Mouse (Mus musculus): ENCODE measurements around the gene Acad12. TPM values are rescaled to one million over a fixed set of nuclear protein-coding genes. Genes with fewer than 3 reads are reported as not detected.

The Acad12 gene
- polyA plus RNA-seq, 1 experiment from 2014 or later = 1.3 TPM

DNA sequence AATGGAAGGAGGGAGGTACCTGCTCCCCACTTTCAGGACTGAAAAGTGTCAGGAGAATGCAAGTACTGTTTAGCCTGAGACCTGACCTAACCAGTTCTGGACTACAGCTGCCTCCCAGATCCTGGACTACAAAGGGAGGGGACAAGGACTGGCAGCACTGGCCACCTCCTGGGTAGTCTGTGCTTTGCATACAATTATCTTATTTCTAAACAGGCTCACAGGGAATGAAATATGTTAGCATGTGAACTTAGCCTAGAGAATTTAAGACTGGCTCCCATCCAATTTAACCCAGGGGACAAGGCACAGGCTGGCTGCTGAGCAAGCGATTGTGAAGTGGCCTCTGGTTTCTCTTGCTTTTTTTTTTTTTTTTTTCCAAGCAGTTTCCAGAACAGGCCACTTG is 48.0 kb downstream of the Acad12 start:
- 67% methylated on average over 1 of the region's 1 CpGs for WGBS
- no peak for ATAC-seq (ENCODE audit: low FRiP score, low read depth)
- H3K4me1 ChIP-seq (replicated peaks) = no peaks in the 10 kb centered on the region
- no peak overlapping the region for H3K27ac ChIP-seq (replicated peaks)
- peaks cover 27% of the 10 kb centered on the region for H3K36me3 ChIP-seq
- no peak overlapping the region for H3K4me3 ChIP-seq
- no peak overlapping the region for H3K4me2 ChIP-seq
- H3K9me3 ChIP-seq = no peaks in the 10 kb centered on the region
- H3K27me3 ChIP-seq = no peaks in the 10 kb centered on the region
- H3K9ac ChIP-seq = no peak overlapping the region

DNA sequence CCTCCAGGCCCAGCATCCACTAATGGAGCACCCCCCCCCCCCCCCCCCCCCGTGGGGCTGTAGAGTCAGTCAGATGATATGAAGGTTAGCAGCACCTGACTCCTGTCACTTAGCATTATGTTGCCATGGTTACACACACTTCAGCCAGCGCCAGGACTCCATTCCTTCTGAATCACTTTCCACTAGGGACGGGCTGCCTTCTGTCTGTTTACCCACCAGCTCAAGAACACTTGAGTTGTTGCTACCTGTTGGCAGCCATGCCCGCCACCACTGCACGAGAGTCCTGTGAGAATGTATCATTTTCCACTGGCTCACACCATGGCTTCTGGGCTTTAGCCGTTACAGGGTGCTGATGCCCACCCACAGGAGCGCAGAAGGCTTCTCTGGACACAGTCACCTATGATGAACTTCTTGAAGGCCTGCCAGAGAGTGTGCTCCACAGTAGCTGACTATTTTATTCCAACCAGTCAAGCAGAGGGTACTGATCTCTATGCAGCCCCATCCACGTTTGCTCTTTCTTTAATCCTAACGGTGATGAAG is 48.8 kb downstream of the Acad12 start:
- no peaks in the 10 kb centered on the region for H3K9me3 ChIP-seq
- WGBS = 79% methylated on average over 9 of the region's 9 CpGs
- H3K27me3 ChIP-seq = no peaks in the 10 kb centered on the region
- no peak overlapping the region for H3K4me2 ChIP-seq
- H3K27ac ChIP-seq (replicated peaks) = no peak overlapping the region
- no peak overlapping the region for H3K9ac ChIP-seq
- H3K36me3 ChIP-seq = peaks cover 21% of the 10 kb centered on the region
- no peaks in the 10 kb centered on the region for H3K4me1 ChIP-seq (replicated peaks)
- H3K4me3 ChIP-seq = no peak overlapping the region
- no peak for ATAC-seq (ENCODE audit: low FRiP score, low read depth)

- H3K36me3 ChIP-seq = peaks cover 12% of the 10 kb centered on the region; the same call in 1 of the 2 replicates
- no peak overlapping the region for H3K4me3 ChIP-seq
- no peak overlapping the region for H3K4me2 ChIP-seq
- no peaks in the 10 kb centered on the region for H3K9me3 ChIP-seq
- ATAC-seq (ENCODE audit: low FRiP score, low read depth) = no peak
- H3K27ac ChIP-seq (replicated peaks) = no peak overlapping the region
- no peaks in the 10 kb centered on the region for H3K27me3 ChIP-seq
- 95% methylated on average over 16 of the region's 16 CpGs for WGBS
- H3K4me1 ChIP-seq (replicated peaks) = no peaks in the 10 kb centered on the region
- H3K9ac ChIP-seq = no peak overlapping the region
These were observed 52.6 kb downstream of the Acad12 start for GRCm38 (mm10) chr5:121566035-121566681.

- no peak for ATAC-seq (ENCODE audit: low FRiP score, low read depth)
- H3K9me3 ChIP-seq = no peaks in the 10 kb centered on the region
- H3K27ac ChIP-seq (replicated peaks) = no peak overlapping the region
- peak overlapping the region; percentile 31; the same call in 1 of the 2 replicates for H3K4me2 ChIP-seq
- no peak overlapping the region for H3K4me3 ChIP-seq
- no peaks in the 10 kb centered on the region for H3K36me3 ChIP-seq
- WGBS = 15% methylated on average over 11 of the region's 11 CpGs
- H3K4me1 ChIP-seq (replicated peaks) = no peaks in the 10 kb centered on the region
- no peaks in the 10 kb centered on the region for H3K27me3 ChIP-seq
- H3K9ac ChIP-seq = no peak overlapping the region
These were observed 54.3 kb downstream of the Acad12 start for GRCm38 (mm10) chr5:121564468-121564895.

GRCm38 (mm10) chr5:121562436-121562835 is 56.3 kb downstream of the Acad12 start:
- Histone ChIP-seq H3K27ac (replicated peaks) (no peak overlapping the region), H3K4me2 (no peak overlapping the region), H3K9me3 (no peaks in the 10 kb centered on the region), H3K4me3 (no peak overlapping the region), H3K36me3 (no peaks in the 10 kb centered on the region), H3K4me1 (replicated peaks) (no peaks in the 10 kb centered on the region), H3K27me3 (no peaks in the 10 kb centered on the region), H3K9ac (no peak overlapping the region)
- ATAC-seq (ENCODE audit: low FRiP score, low read depth) = no peak
- WGBS = 90% methylated on average over 3 of the region's 3 CpGs

- Histone ChIP-seq H3K27ac (replicated peaks) (no peak overlapping the region), H3K9ac (no peak overlapping the region), H3K9me3 (no peaks in the 10 kb centered on the region), H3K4me2 (no peak overlapping the region), H3K4me1 (replicated peaks) (peaks cover 15% of the 10 kb centered on the region), H3K27me3 (no peaks in the 10 kb centered on the region), H3K4me3 (no peak overlapping the region), H3K36me3 (no peaks in the 10 kb centered on the region)
- 87% methylated on average over 7 of the region's 7 CpGs for WGBS
- no peak for ATAC-seq (ENCODE audit: low FRiP score, low read depth)
These were observed 69.5 kb downstream of the Acad12 start for GRCm38 (mm10) chr5:121549196-121549595.

GRCm38 (mm10) chr5:121547084-121547483 is 71.7 kb downstream of the Acad12 start:
- Histone ChIP-seq H3K27me3 (no peaks in the 10 kb centered on the region), H3K4me3 (no peak overlapping the region), H3K4me2 (no peak overlapping the region), H3K36me3 (no peaks in the 10 kb centered on the region), H3K9ac (no peak overlapping the region), H3K4me1 (replicated peaks) (peaks cover 35% of the 10 kb centered on the region), H3K9me3 (no peaks in the 10 kb centered on the region), H3K27ac (replicated peaks) (no peak overlapping the region)
- WGBS = 91% methylated on average over 3 of the region's 3 CpGs
- no peak for ATAC-seq (ENCODE audit: low FRiP score, low read depth)

Other genes starting within 250 kb of the Acad12 start
- 120 and 127 TPM in 2 replicates for gene Trafd1, start 233.3 kb downstream of the Acad12 start, polyA plus RNA-seq (2015; fragmentation: Nextera tagmentation; extraction: Ambion mirVana)
- gene Naa25, start 221.0 kb downstream of the Acad12 start, polyA plus RNA-seq (2015; fragmentation: Nextera tagmentation; extraction: Ambion mirVana) = 52.2 and 53.6 TPM in 2 replicates
- gene Tmem116, start 167.0 kb downstream of the Acad12 start, polyA plus RNA-seq (2015; fragmentation: Nextera tagmentation; extraction: Ambion mirVana) = 2.0 and 2.6 TPM in 2 replicates
- 187 and 189 TPM in 2 replicates for gene Erp29, start 166.4 kb downstream of the Acad12 start, polyA plus RNA-seq (2015; fragmentation: Nextera tagmentation; extraction: Ambion mirVana)
- 0.10 and 0.14 TPM in 2 replicates for gene Adam1b, start 115.5 kb downstream of the Acad12 start, polyA plus RNA-seq (2015; fragmentation: Nextera tagmentation; extraction: Ambion mirVana)
- 3.8 and 3.9 TPM in 2 replicates for gene Adam1a, start 73.5 kb downstream of the Acad12 start, polyA plus RNA-seq (2015; fragmentation: Nextera tagmentation; extraction: Ambion mirVana)
- gene Gm42878, start 73.5 kb downstream of the Acad12 start, polyA plus RNA-seq (2015; fragmentation: Nextera tagmentation; extraction: Ambion mirVana) = not detected in 2 replicates
- gene Mapkapk5, start 73.0 kb downstream of the Acad12 start, polyA plus RNA-seq (2015; fragmentation: Nextera tagmentation; extraction: Ambion mirVana) = 62.5 and 68.3 TPM in 2 replicates
- 127 and 137 TPM in 2 replicates for gene Aldh2, start 25.1 kb downstream of the Acad12 start, polyA plus RNA-seq (2015; fragmentation: Nextera tagmentation; extraction: Ambion mirVana)
- 1.5 and 1.6 TPM in 2 replicates for gene Acad10, start 41.6 kb upstream of the Acad12 start, polyA plus RNA-seq (2015; fragmentation: Nextera tagmentation; extraction: Ambion mirVana)
- gene Brap, start 41.6 kb upstream of the Acad12 start, polyA plus RNA-seq (2015; fragmentation: Nextera tagmentation; extraction: Ambion mirVana) = 43.1 and 44.6 TPM in 2 replicates
- 92.6 and 111 TPM in 2 replicates for gene Atxn2, start 92.4 kb upstream of the Acad12 start, polyA plus RNA-seq (2015; fragmentation: Nextera tagmentation; extraction: Ambion mirVana)
- gene Sh2b3, start 218.7 kb upstream of the Acad12 start, polyA plus RNA-seq (2015; fragmentation: Nextera tagmentation; extraction: Ambion mirVana) = 8.0 TPM in 2 replicates
- gene Pheta1, start 230.0 kb upstream of the Acad12 start, polyA plus RNA-seq (2015; fragmentation: Nextera tagmentation; extraction: Ambion mirVana) = 40.3 and 42.0 TPM in 2 replicates

Measured in hindbrain, embryonic 15.5 days (tissue).